Mouse (Mus musculus): ENCODE measurements around the gene Osgin1. TPM values are rescaled to one million over a fixed set of nuclear protein-coding genes. Genes with fewer than 3 reads are reported as not detected.

Osgin1 gene
- polyA plus RNA-seq, 1 experiment = 0.41 TPM

DNA sequence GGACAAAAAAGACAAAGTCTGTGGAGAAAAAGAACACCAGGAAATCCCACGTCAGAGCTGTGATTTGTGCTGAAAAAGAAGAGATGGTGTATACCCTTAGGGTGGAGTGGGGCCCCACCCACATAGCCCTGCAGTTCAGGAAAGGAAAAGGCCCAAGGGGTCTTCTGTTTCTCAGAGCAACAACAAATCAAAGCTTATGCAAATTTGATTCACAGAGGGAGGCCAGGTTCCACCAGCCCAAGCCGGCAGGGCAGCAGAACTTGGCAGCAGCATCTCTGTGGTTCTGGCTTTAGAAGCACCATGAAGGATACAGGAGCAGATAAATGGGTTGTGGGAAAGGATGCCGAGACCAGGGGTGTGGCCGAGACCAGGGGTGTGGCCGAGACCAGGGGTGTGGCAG, 44.8 kb downstream of the Osgin1 start:
- no peak for TF ChIP-seq POLR2A (IDR thresholded peaks at IDR 0.05; ENCODE audit: borderline replicate concordance, extremely low read depth, insufficient read depth, insufficient read length, poor library complexity, severe bottlenecking)
- TF ChIP-seq CTCF (IDR thresholded peaks at IDR 0.05; ENCODE audit: borderline replicate concordance, extremely low read depth, insufficient read depth, insufficient read length) = no peak

GRCm38 (mm10) chr8:119484145-119484896, 50.4 kb downstream of the Osgin1 start:
- TF ChIP-seq CTCF (IDR thresholded peaks at IDR 0.05; ENCODE audit: borderline replicate concordance, extremely low read depth, insufficient read depth, insufficient read length) = no peak
- no peak for TF ChIP-seq POLR2A (IDR thresholded peaks at IDR 0.05; ENCODE audit: borderline replicate concordance, extremely low read depth, insufficient read depth, insufficient read length, poor library complexity, severe bottlenecking)
- no peak for DNase-seq (ENCODE audit: low read depth)

More for the DNA sequence above, 44.8 kb downstream of the Osgin1 start:
- no peak for DNase-seq (ENCODE audit: low read depth)

- DNase-seq (ENCODE audit: low read depth) = no peak
- no peak for TF ChIP-seq POLR2A (IDR thresholded peaks at IDR 0.05; ENCODE audit: borderline replicate concordance, extremely low read depth, insufficient read depth, insufficient read length, poor library complexity, severe bottlenecking)
- TF ChIP-seq CTCF (IDR thresholded peaks at IDR 0.05; ENCODE audit: borderline replicate concordance, extremely low read depth, insufficient read depth, insufficient read length) = no peak
Observed at GRCm38 (mm10) chr8:119487093-119487492, 53.2 kb downstream of the Osgin1 start.

Other genes starting within 250 kb of the Osgin1 start
- 380 and 399 TPM in 2 replicates for gene Hsbp1, start 89.6 kb upstream of the Osgin1 start, polyA plus RNA-seq (2012; rRNA removed)
- 16.3 and 19.5 TPM in 2 replicates for gene Mlycd, start 39.2 kb upstream of the Osgin1 start, polyA plus RNA-seq (2012; rRNA removed)
- gene Necab2, start 12.6 kb downstream of the Osgin1 start, polyA plus RNA-seq (2012; rRNA removed) = 32.6 and 43.5 TPM in 2 replicates
- 0.16 and 0.19 TPM in 2 replicates for gene Slc38a8, start 67.6 kb downstream of the Osgin1 start, polyA plus RNA-seq (2012; rRNA removed)
- 89.9 and 96.7 TPM in 2 replicates for gene Mbtps1, start 124.6 kb downstream of the Osgin1 start, polyA plus RNA-seq (2012; rRNA removed)
- gene Hsdl1, start 141.1 kb downstream of the Osgin1 start, polyA plus RNA-seq (2012; rRNA removed) = 69.1 and 101 TPM in 2 replicates
- 0.40 and 0.44 TPM in 2 replicates for gene Dnaaf1, start 141.1 kb downstream of the Osgin1 start, polyA plus RNA-seq (2012; rRNA removed)
- 24.0 and 36.7 TPM in 2 replicates for gene Taf1c, start 171.1 kb downstream of the Osgin1 start, polyA plus RNA-seq (2012; rRNA removed)
- gene Adad2, start 178.6 kb downstream of the Osgin1 start, polyA plus RNA-seq (2012; rRNA removed) = 0.12 and 0.25 TPM in 2 replicates
- gene Kcng4, start 201.6 kb downstream of the Osgin1 start, polyA plus RNA-seq (2012; rRNA removed) = 0.14 and 0.23 TPM in 2 replicates
- 3.1 TPM in 2 replicates for gene Wfdc1, start 232.2 kb downstream of the Osgin1 start, polyA plus RNA-seq (2012; rRNA removed)